Mouse (Mus musculus): ENCODE measurements around the gene Trim66. TPM values are rescaled to one million over a fixed set of nuclear protein-coding genes. Genes with fewer than 3 reads are reported as not detected.

Gene Trim66
- polyA plus RNA-seq, 1 experiment from 2014 or later: not detected

- Histone ChIP-seq H3K9ac (peak overlapping the region; percentile 20; the same call in 1 of the 2 replicates), H3K9me3 (no peaks in the 10 kb centered on the region), H3K4me3 (peak overlapping the region; percentile 31), H3K4me1 (peaks cover 9% of the 10 kb centered on the region), H3K36me3 (no peaks in the 10 kb centered on the region), H3K27ac (replicated peaks) (no peak overlapping the region), H3K4me2 (peak overlapping the region; percentile 62), H3K27me3 (replicated peaks) (peaks cover 35% of the 10 kb centered on the region)
- 15% methylated on average over 21 of the region's 21 CpGs for WGBS
- ATAC-seq (ENCODE audit: extremely low read depth, insufficient number of reproducible peaks, low FRiP score, low TSS enrichment): no peak
Measured at GRCm38 (mm10) chr7:109493319-109494316, 14.3 kb downstream of the Trim66 start.

GRCm38 (mm10) chr7:109492616-109493318 lies 15.2 kb downstream of the Trim66 start:
- no peak overlapping the region for H3K9ac ChIP-seq
- H3K4me2 ChIP-seq: peak overlapping the region; percentile 62; the same call in 1 of the 2 replicates
- no peaks in the 10 kb centered on the region for H3K36me3 ChIP-seq
- WGBS: 50% methylated on average over 18 of the region's 18 CpGs
- H3K9me3 ChIP-seq: no peaks in the 10 kb centered on the region
- peaks cover 9% of the 10 kb centered on the region for H3K4me1 ChIP-seq
- peaks cover 35% of the 10 kb centered on the region for H3K27me3 ChIP-seq (replicated peaks)
- H3K4me3 ChIP-seq: no peak overlapping the region
- no peak for ATAC-seq (ENCODE audit: extremely low read depth, insufficient number of reproducible peaks, low FRiP score, low TSS enrichment)
- H3K27ac ChIP-seq (replicated peaks): no peak overlapping the region

GRCm38 (mm10) chr7:109484221-109484620 lies 23.7 kb downstream of the Trim66 start:
- H3K4me3 ChIP-seq: no peak overlapping the region
- ATAC-seq (ENCODE audit: extremely low read depth, insufficient number of reproducible peaks, low FRiP score, low TSS enrichment): no peak

GRCm38 (mm10) chr7:109480765-109481197 lies 27.2 kb downstream of the Trim66 start:
- ATAC-seq (ENCODE audit: extremely low read depth, insufficient number of reproducible peaks, low FRiP score, low TSS enrichment): no peak
- Histone ChIP-seq H3K9me3 (no peaks in the 10 kb centered on the region), H3K27me3 (replicated peaks) (peaks cover 5% of the 10 kb centered on the region; the same call in 1 of the 2 replicates), H3K27ac (replicated peaks) (no peak overlapping the region), H3K9ac (no peak overlapping the region), H3K4me1 (peaks cover 4% of the 10 kb centered on the region), H3K36me3 (no peaks in the 10 kb centered on the region), H3K4me2 (peak overlapping the region; percentile 42), H3K4me3 (no peak overlapping the region)
- 39% methylated on average over 7 of the region's 7 CpGs for WGBS

More at GRCm38 (mm10) chr7:109484221-109484620, 23.7 kb downstream of the Trim66 start:
- Histone ChIP-seq H3K4me1 (no peaks in the 10 kb centered on the region), H3K4me2 (no peak overlapping the region), H3K36me3 (no peaks in the 10 kb centered on the region), H3K9ac (no peak overlapping the region), H3K27ac (replicated peaks) (no peak overlapping the region), H3K27me3 (replicated peaks) (peaks cover 5% of the 10 kb centered on the region; the same call in 1 of the 2 replicates), H3K9me3 (no peaks in the 10 kb centered on the region)
- WGBS: 59% methylated on average over 5 of the region's 5 CpGs

- no peak overlapping the region for H3K4me3 ChIP-seq
- H3K9ac ChIP-seq: no peak overlapping the region
- no peak for ATAC-seq (ENCODE audit: extremely low read depth, insufficient number of reproducible peaks, low FRiP score, low TSS enrichment)
- H3K4me2 ChIP-seq: no peak overlapping the region
- peaks cover 3% of the 10 kb centered on the region; the same call in 1 of the 2 replicates for H3K27me3 ChIP-seq (replicated peaks)
- peaks cover 4% of the 10 kb centered on the region for H3K4me1 ChIP-seq
- 42% methylated on average over 3 of the region's 3 CpGs for WGBS
- no peaks in the 10 kb centered on the region for H3K9me3 ChIP-seq
- H3K27ac ChIP-seq (replicated peaks): no peak overlapping the region
- no peaks in the 10 kb centered on the region for H3K36me3 ChIP-seq
Measured at GRCm38 (mm10) chr7:109477926-109478325, 30.0 kb downstream of the Trim66 start.

- H3K4me3 ChIP-seq: no peak overlapping the region
- WGBS: 55% methylated on average over 4 of the region's 4 CpGs
- no peak overlapping the region for H3K9ac ChIP-seq
- ATAC-seq (ENCODE audit: extremely low read depth, insufficient number of reproducible peaks, low FRiP score, low TSS enrichment): no peak
- H3K27me3 ChIP-seq (replicated peaks): no peaks in the 10 kb centered on the region
- H3K36me3 ChIP-seq: no peaks in the 10 kb centered on the region
- H3K4me1 ChIP-seq: peaks cover 14% of the 10 kb centered on the region
- no peaks in the 10 kb centered on the region for H3K9me3 ChIP-seq
- no peak overlapping the region for H3K27ac ChIP-seq (replicated peaks)
- no peak overlapping the region for H3K4me2 ChIP-seq
Measured at GRCm38 (mm10) chr7:109470700-109471099, 37.2 kb downstream of the Trim66 start.

GRCm38 (mm10) chr7:109468262-109468701 lies 39.7 kb downstream of the Trim66 start:
- H3K27me3 ChIP-seq (replicated peaks): no peaks in the 10 kb centered on the region
- 35% methylated on average over 6 of the region's 6 CpGs for WGBS
- no peak for ATAC-seq (ENCODE audit: extremely low read depth, insufficient number of reproducible peaks, low FRiP score, low TSS enrichment)
- peaks cover 14% of the 10 kb centered on the region for H3K4me1 ChIP-seq
- H3K27ac ChIP-seq (replicated peaks): no peak overlapping the region
- no peak overlapping the region for H3K4me3 ChIP-seq
- H3K4me2 ChIP-seq: no peak overlapping the region
- no peaks in the 10 kb centered on the region for H3K9me3 ChIP-seq
- no peak overlapping the region for H3K9ac ChIP-seq
- H3K36me3 ChIP-seq: no peaks in the 10 kb centered on the region

GRCm38 (mm10) chr7:109467591-109467990 lies 40.3 kb downstream of the Trim66 start:
- no peak for ATAC-seq (ENCODE audit: extremely low read depth, insufficient number of reproducible peaks, low FRiP score, low TSS enrichment)
- H3K4me2 ChIP-seq: no peak overlapping the region
- H3K4me1 ChIP-seq: peaks cover 14% of the 10 kb centered on the region
- no peak overlapping the region for H3K9ac ChIP-seq
- H3K27me3 ChIP-seq (replicated peaks): no peaks in the 10 kb centered on the region
- H3K4me3 ChIP-seq: no peak overlapping the region
- no peaks in the 10 kb centered on the region for H3K36me3 ChIP-seq
- no peaks in the 10 kb centered on the region for H3K9me3 ChIP-seq
- WGBS: 33% methylated on average over 2 of the region's 2 CpGs
- H3K27ac ChIP-seq (replicated peaks): no peak overlapping the region

- WGBS: 78% methylated on average over 8 of the region's 8 CpGs
- H3K36me3 ChIP-seq: no peaks in the 10 kb centered on the region
- H3K27me3 ChIP-seq (replicated peaks): no peaks in the 10 kb centered on the region
- no peaks in the 10 kb centered on the region for H3K9me3 ChIP-seq
- H3K4me1 ChIP-seq: no peaks in the 10 kb centered on the region
- no peak overlapping the region for H3K4me2 ChIP-seq
- H3K9ac ChIP-seq: no peak overlapping the region
- no peak for ATAC-seq (ENCODE audit: extremely low read depth, insufficient number of reproducible peaks, low FRiP score, low TSS enrichment)
- no peak overlapping the region for H3K4me3 ChIP-seq
- H3K27ac ChIP-seq (replicated peaks): no peak overlapping the region
Measured at GRCm38 (mm10) chr7:109460698-109461097, 47.2 kb downstream of the Trim66 start.

GRCm38 (mm10) chr7:109456563-109456962 lies 51.4 kb downstream of the Trim66 start:
- no peaks in the 10 kb centered on the region for H3K4me1 ChIP-seq
- H3K4me3 ChIP-seq: no peak overlapping the region
- 52% methylated on average over 6 of the region's 6 CpGs for WGBS
- no peak overlapping the region for H3K4me2 ChIP-seq
- H3K27ac ChIP-seq (replicated peaks): no peak overlapping the region
- H3K9ac ChIP-seq: no peak overlapping the region
- no peak for ATAC-seq (ENCODE audit: extremely low read depth, insufficient number of reproducible peaks, low FRiP score, low TSS enrichment)
- no peaks in the 10 kb centered on the region for H3K9me3 ChIP-seq
- 0 out of 2 replicates have a peak, but pooled peaks cover 3% of the 10 kb centered on the region for H3K27me3 ChIP-seq (replicated peaks)
- H3K36me3 ChIP-seq: no peaks in the 10 kb centered on the region

- no peak for ATAC-seq (ENCODE audit: extremely low read depth, insufficient number of reproducible peaks, low FRiP score, low TSS enrichment)
- Histone ChIP-seq H3K27ac (replicated peaks) (no peak overlapping the region), H3K4me1 (no peaks in the 10 kb centered on the region), H3K36me3 (no peaks in the 10 kb centered on the region), H3K27me3 (replicated peaks) (0 out of 2 replicates have a peak, but pooled peaks cover 6% of the 10 kb centered on the region), H3K9ac (no peak overlapping the region), H3K4me3 (no peak overlapping the region), H3K4me2 (no peak overlapping the region), H3K9me3 (no peaks in the 10 kb centered on the region)
- 68% methylated on average over 2 of the region's 2 CpGs for WGBS
Measured at GRCm38 (mm10) chr7:109455748-109456147, 52.2 kb downstream of the Trim66 start.
